Mouse (Mus musculus) myocyte (in vitro differentiated cells): Measurements from ENCODE around the gene Mxi1.

ENCODE experiments used
- POLR2A ChIP-seq: IDR thresholded peaks from one replicate; pipeline ENCODE4 v1.6.1; 2011; ENCODE audit warnings: low read depth, mild to moderate bottlenecking, control low read depth, moderate library complexity; ENCODE audit not compliant: insufficient read length
- TCF12 ChIP-seq: IDR thresholded peaks from one replicate; pipeline ENCODE4 v1.6.1; 2011; ENCODE audit warnings: mild to moderate bottlenecking, control low read depth; ENCODE audit not compliant: poor library complexity, insufficient read depth, severe bottlenecking

- TF ChIP-seq TCF12 (no peak), POLR2A (no peak)
Measured at GRCm38 (mm10) chr19:53345766-53346165, 35.4 kb downstream of the Mxi1 start.
